Mouse (Mus musculus) heart, embryonic 11.5 days (tissue): ENCODE results near the gene Tub. TPM values are rescaled to one million over a fixed set of nuclear protein-coding genes. Genes with fewer than 3 reads are reported as not detected.
A peak's percentile ranks its signal among the peaks of the same experiment; 100 is the strongest.

Experiments used
- ATAC-seq: fragments of 200-750 bp; cut with Nextera tagmentation; replicated peaks from 2 replicates; pipeline ENCODE4 v1.8.0; 2017; ENCODE audit warnings: moderate library complexity; ENCODE audit not compliant: insufficient number of reproducible peaks, low FRiP score, low TSS enrichment
- H3K27ac ChIP-seq: fragments of 300-500 bp; sonication (generic); 2 replicates; pipeline ENCODE4 v1.5.1; 2014; ENCODE audit warnings: mild to moderate bottlenecking, low read depth, low read length
- H3K27me3 ChIP-seq: fragments of 300-500 bp; sonication (generic); 2 replicates; pipeline ENCODE4 v1.6.1; 2014; ENCODE audit warnings: mild to moderate bottlenecking, low read length, mixed read lengths; ENCODE audit not compliant: control insufficient read depth, insufficient read depth
- H3K36me3 ChIP-seq: fragments of 300-500 bp; sonication (generic); 2 replicates; pipeline ENCODE4 v1.6.1; 2014; ENCODE audit warnings: mild to moderate bottlenecking, low read length, moderate library complexity, mixed read lengths; ENCODE audit not compliant: control insufficient read depth, insufficient read depth
- H3K4me1 ChIP-seq: fragments of 300-500 bp; sonication (generic); 2 replicates; pipeline ENCODE4 v1.6.1; 2014; ENCODE audit warnings: low read length; ENCODE audit not compliant: control insufficient read depth, insufficient read depth
- H3K4me2 ChIP-seq: fragments of 300-500 bp; sonication (generic); 2 replicates; pipeline ENCODE4 v1.6.1; 2014; ENCODE audit warnings: mild to moderate bottlenecking, moderate library complexity
- H3K4me3 ChIP-seq: fragments of 300-500 bp; sonication (generic); 2 replicates; pipeline ENCODE4 v1.5.1; 2014; ENCODE audit warnings: low read depth, low read length
- H3K9ac ChIP-seq: fragments of 300-500 bp; sonication (generic); 2 replicates; pipeline ENCODE4 v1.6.1; 2014; ENCODE audit warnings: mild to moderate bottlenecking, low read depth, low read length, moderate library complexity
- H3K9me3 ChIP-seq: fragments of 300-500 bp; sonication (generic); replicated peaks from 2 replicates; pipeline ENCODE4 v1.6.1; 2016; ENCODE audit warnings: low read length; ENCODE audit not compliant: control insufficient read depth
- WGBS: fragments of 180-500 bp; shearing (Covaris S2); extraction: QIAGEN DNeasy Blood & Tissue Kit; methylation state at CpG from one replicate; pipeline ENCODE4 v1.1.7; 2014; ENCODE audit not compliant: insufficient replicate concordance; 5-methylcytosine and 5-hydroxymethylcytosine counted together
- polyA plus RNA-seq: library from polyadenylated mRNA; unstranded; fragments of >200 nt; fragmentation: Nextera tagmentation; extraction: Ambion mirVana; gene quantifications from 2 replicates; pipeline ENCODE4 v1.2.1, GENCODE M21; 2014

Tub gene
- polyA plus RNA-seq, 1 experiment from 2014 or later = 0.63 TPM

GRCm38 (mm10) chr7:109072326-109072725 is 122.2 kb downstream of the Tub start:
- Histone ChIP-seq H3K9ac (no peak overlapping the region), H3K27me3 (no peaks in the 10 kb centered on the region), H3K4me1 (no peaks in the 10 kb centered on the region), H3K4me3 (no peak overlapping the region), H3K27ac (no peak overlapping the region), H3K4me2 (no peak overlapping the region), H3K9me3 (no peaks in the 10 kb centered on the region), H3K36me3 (no peaks in the 10 kb centered on the region)
- 68% methylated on average over 5 of the region's 5 CpGs for WGBS
- ATAC-seq = no peak

GRCm38 (mm10) chr7:109082269-109083112 is 132.4 kb downstream of the Tub start:
- no peak for ATAC-seq
- Histone ChIP-seq H3K4me2 (peak overlapping the region; percentile 84), H3K27me3 (peaks cover 9% of the 10 kb centered on the region), H3K4me3 (peak overlapping the region; percentile 53), H3K36me3 (no peaks in the 10 kb centered on the region), H3K4me1 (peaks cover 3% of the 10 kb centered on the region; the same call in 1 of the 2 replicates), H3K9ac (0 out of 2 replicates have a peak overlapping the region, but pooled peaks have one; percentile 39), H3K27ac (no peak overlapping the region), H3K9me3 (no peaks in the 10 kb centered on the region)
- WGBS = 24% methylated on average over 12 of the region's 12 CpGs

DNA sequence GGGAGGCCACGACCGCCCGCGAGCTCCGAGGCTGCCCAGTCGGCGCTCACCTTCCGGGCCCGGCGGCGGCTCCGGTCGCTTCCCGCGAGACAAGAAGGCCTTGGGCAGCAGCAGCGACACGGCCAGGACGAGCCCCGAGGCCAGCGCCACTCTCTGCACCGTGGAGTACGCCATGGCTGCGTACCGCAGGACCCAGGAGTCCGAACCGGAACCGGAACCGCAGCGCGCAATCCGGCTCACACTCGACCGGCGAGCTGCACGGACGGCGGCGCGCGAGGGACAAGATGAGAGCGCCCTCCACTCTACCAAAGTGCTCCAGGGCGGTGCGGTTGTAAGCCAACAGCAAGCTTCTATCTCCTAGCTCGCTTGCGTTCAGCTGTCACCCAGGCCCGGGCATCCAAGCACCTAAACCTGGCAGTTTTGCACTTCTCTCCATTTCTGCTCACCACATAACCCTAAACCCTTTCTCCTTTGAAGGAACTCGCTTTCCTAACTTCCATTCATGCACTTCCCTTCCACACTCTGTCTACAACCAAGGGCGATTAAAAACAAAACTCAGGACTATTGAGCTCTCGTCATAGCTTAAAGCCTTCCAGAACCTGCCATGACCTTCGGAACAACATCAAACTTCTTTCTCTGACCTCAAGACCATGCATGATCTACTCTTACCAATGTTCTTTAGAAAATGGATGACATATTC is 133.1 kb downstream of the Tub start, which contains the start of gene Ric3:
Gene Ric3, minus strand, starts transcription at position 219 of the 700 bp plus-strand sequence.
- H3K4me2 ChIP-seq = peak within 1 kb of the TSS; percentile 84
- H3K4me3 ChIP-seq = peak within 1 kb of the TSS; percentile 53
- H3K4me1 ChIP-seq = peaks cover 3% of the 10 kb centered on the region; the same call in 1 of the 2 replicates
- ATAC-seq = peak; percentile 26; the same call in 1 of the 2 replicates
- no peak within 1 kb of the TSS for H3K27ac ChIP-seq
- H3K27me3 ChIP-seq = peaks cover 9% of the 10 kb centered on the region
- H3K9me3 ChIP-seq = no peaks in the 10 kb centered on the region
- 5% methylated on average over 50 of the region's 50 CpGs for WGBS
- no peaks in the 10 kb centered on the region for H3K36me3 ChIP-seq
- 0 out of 2 replicates have a peak within 1 kb of the TSS, but pooled peaks have one; percentile 39 for H3K9ac ChIP-seq

DNA sequence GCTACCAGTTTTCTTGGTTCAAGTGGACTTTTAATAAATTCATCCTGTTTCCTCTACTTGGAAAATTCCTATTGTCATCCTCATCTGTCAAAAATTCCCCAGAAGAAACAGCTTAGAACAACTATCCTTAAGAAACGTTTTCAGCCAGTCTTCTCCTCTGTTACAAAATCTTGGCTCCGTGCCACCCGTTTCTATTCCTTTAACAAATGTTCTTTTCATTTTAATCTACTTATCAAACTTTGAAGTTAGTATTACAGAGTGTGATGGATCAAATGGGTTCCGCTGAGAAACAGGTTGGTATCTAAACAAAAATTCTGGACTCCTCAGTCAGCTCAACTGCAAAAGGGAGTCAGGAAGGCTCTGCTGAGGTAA is 133.7 kb downstream of the Tub start:
- no peak for ATAC-seq
- WGBS = 71% methylated on average over 4 of the region's 4 CpGs
- H3K27me3 ChIP-seq = peaks cover 9% of the 10 kb centered on the region
- H3K4me3 ChIP-seq = no peak overlapping the region
- H3K4me2 ChIP-seq = no peak overlapping the region
- H3K36me3 ChIP-seq = no peaks in the 10 kb centered on the region
- no peaks in the 10 kb centered on the region for H3K9me3 ChIP-seq
- H3K27ac ChIP-seq = no peak overlapping the region
- peaks cover 3% of the 10 kb centered on the region; the same call in 1 of the 2 replicates for H3K4me1 ChIP-seq
- no peak overlapping the region for H3K9ac ChIP-seq

Other genes starting within 250 kb of the Tub start
- gene Olfr512, start 237.0 kb upstream of the Tub start, polyA plus RNA-seq = not detected in 2 replicates
- gene Olfr513, start 199.4 kb upstream of the Tub start, polyA plus RNA-seq = not detected in 2 replicates
- gene Olfr514, start 124.3 kb upstream of the Tub start, polyA plus RNA-seq = not detected in 2 replicates
- not detected in 2 replicates for gene Olfr516, start 99.8 kb upstream of the Tub start, polyA plus RNA-seq
- gene Olfr517, start 78.0 kb upstream of the Tub start, polyA plus RNA-seq = not detected in 2 replicates
- gene Olfr518, start 65.3 kb upstream of the Tub start, polyA plus RNA-seq = not detected in 2 replicates
- not detected in 2 replicates for gene Olfr519, start 55.9 kb upstream of the Tub start, polyA plus RNA-seq
- gene Nlrp10, start 20.2 kb upstream of the Tub start, polyA plus RNA-seq = 5.2 and 5.6 TPM in 2 replicates
- gene Eif3f, start 15.9 kb upstream of the Tub start, polyA plus RNA-seq = 54.7 and 66.0 TPM in 2 replicates
- 1.7 and 1.9 TPM in 2 replicates for gene Ric3, start 133.0 kb downstream of the Tub start, polyA plus RNA-seq
- gene Lmo1, start 224.9 kb downstream of the Tub start, polyA plus RNA-seq = 1.7 and 2.1 TPM in 2 replicates